Mouse (Mus musculus): ENCODE data around the gene Vav3. TPM values are rescaled to one million over a fixed set of nuclear protein-coding genes. Genes with fewer than 3 reads are reported as not detected.
A peak's percentile ranks its signal among the peaks of the same experiment; 100 is the strongest.

Gene Vav3
- polyA plus RNA-seq (2015; fragmentation: Nextera tagmentation; extraction: Ambion mirVana): 28.0 and 28.3 TPM in 2 replicates

DNA sequence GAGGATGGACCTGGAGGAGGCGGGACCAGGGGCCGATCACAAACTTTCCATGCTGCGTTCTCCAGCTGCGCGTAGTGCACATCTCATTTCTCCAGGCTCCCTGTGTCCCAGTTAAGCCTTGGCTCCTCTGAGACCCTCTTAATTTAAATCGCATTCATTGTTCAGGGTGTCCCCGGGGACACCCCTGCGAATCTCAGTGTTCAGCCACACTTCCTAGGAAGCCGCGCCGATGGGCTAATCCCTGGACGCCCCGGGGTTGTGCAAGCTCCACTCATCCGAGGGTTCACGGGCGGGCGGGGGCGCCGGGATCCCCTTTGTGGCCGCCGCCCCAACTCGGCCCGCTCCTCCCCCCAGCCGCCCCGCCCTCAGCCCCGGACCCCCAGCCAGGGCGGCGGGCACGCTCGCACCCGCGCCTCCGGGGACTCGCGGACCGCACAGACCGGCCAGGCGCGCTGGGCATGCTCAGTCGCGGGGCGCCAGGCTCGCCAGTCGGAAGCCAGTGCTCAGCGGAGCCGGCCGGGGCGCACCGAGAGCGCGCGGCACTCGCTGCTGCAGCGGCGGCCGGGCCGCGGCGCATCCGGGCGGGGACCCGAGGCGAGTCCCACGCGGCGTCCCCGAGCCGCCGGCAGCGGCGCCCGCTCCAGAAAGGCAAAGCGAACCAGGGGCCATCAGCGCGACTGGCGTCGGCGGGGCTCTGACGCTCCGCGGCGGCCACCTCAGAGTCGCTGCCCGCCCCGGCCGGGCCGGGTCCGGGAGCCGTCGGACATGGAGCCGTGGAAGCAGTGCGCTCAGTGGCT, at the start of gene Vav3:
TSS of gene Vav3 (plus strand) at position 380 of the 797 bp plus-strand sequence.
- no peaks in the 10 kb centered on the region for H3K9me3 ChIP-seq (replicated peaks; ENCODE audit: low read length)
- no peaks in the 10 kb centered on the region; the same call in 1 of the 2 replicates for H3K27me3 ChIP-seq (ENCODE audit: insufficient read depth, low read length)
- H3K4me1 ChIP-seq (replicated peaks; ENCODE audit: insufficient read depth, low read length): no peaks in the 10 kb centered on the region; the same call in 1 of the 2 replicates
- peak within 1 kb of the TSS; percentile 80 for H3K27ac ChIP-seq
- no peaks in the 10 kb centered on the region for H3K36me3 ChIP-seq (ENCODE audit: insufficient read depth, low read length)
- WGBS: under 1% methylated on average over 87 of the region's 92 CpGs
- H3K9ac ChIP-seq (ENCODE audit: low read depth, low read length): peak within 1 kb of the TSS; percentile 58
- no peak for TF ChIP-seq CTCF (IDR thresholded peaks at IDR 0.05; ENCODE audit: low read depth)
- H3K4me2 ChIP-seq (ENCODE audit: low read length): peak within 1 kb of the TSS; percentile 99
- ATAC-seq (replicated peaks; ENCODE audit: low FRiP score, low read depth) (peak; percentile 85), DNase-seq (ENCODE audit: low spot score) (peak; percentile 54)
- H3K4me3 ChIP-seq (replicated peaks; ENCODE audit: low read depth, low read length): peak within 1 kb of the TSS; percentile 74

DNA sequence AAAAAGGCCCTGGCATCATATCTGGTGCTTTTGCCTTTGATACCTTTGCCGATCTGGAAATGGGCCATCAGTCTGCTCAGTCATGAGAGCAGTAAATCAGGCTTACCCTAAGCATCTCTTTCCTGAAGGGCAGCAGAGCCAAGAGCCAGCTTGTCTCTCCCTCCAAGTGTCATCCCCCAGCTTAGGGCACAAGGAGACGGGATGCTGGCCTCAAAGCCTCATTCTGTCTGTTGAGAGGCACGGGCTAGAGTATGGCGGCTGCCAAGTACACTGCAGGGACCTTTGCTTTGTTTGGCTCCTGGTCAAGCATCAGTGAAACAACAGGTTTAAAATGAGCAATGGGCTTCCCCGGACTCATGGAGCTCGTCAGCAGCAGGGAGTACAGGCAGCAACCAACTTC, 41.6 kb upstream of the Vav3 start:
- Histone ChIP-seq H3K9me3 (replicated peaks; ENCODE audit: low read length) (no peaks in the 10 kb centered on the region), H3K27ac (no peak overlapping the region), H3K4me1 (replicated peaks; ENCODE audit: insufficient read depth, low read length) (no peaks in the 10 kb centered on the region), H3K27me3 (ENCODE audit: insufficient read depth, low read length) (no peaks in the 10 kb centered on the region), H3K36me3 (ENCODE audit: insufficient read depth, low read length) (no peaks in the 10 kb centered on the region), H3K9ac (ENCODE audit: low read depth, low read length) (no peak overlapping the region), H3K4me2 (ENCODE audit: low read length) (no peak overlapping the region), H3K4me3 (replicated peaks; ENCODE audit: low read depth, low read length) (no peak overlapping the region)
- TF ChIP-seq CTCF (IDR thresholded peaks at IDR 0.05; ENCODE audit: low read depth): no peak
- ATAC-seq (replicated peaks; ENCODE audit: low FRiP score, low read depth): no peak
- WGBS: 31% methylated on average over 6 of the region's 6 CpGs
- no peak for DNase-seq (ENCODE audit: low spot score)

DNA sequence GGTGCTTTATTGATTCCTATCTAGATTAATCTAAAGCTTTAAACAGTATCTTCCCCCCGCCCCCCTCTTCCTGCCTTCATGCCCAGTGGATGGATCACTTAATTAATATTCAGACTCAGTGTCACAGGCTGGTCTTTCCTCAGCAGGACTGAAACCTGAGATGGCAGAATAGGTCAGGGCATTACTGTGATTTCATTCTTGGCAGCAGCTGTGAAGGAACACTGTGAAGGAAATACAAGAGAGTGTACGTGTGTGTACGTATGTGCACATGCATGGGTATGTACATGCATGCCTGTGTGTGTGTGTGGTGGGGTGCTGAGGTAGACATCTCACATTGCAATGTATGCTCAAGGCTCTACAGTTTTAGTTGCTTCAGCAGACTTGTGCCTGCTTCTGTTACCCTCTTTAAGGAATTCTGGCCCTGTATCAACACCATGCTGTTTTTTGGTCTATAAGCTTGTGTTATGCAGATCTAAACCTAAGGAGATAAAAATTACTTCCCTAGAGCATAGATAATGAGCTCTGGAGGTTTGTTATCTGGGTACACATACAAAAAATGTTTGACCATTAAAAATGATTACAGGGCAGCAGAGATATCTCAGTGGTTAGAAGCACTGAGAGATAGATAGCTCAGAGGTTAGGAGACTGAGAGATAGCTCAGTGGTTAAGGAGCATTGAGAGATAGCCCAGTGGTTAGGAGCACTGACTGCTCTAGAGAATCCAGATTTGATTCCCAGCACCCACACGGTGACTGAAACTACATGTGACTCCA, 41.0 kb upstream of the Vav3 start:
- Histone ChIP-seq H3K4me2 (ENCODE audit: low read length) (no peak overlapping the region), H3K9me3 (replicated peaks; ENCODE audit: low read length) (no peaks in the 10 kb centered on the region), H3K36me3 (ENCODE audit: insufficient read depth, low read length) (no peaks in the 10 kb centered on the region), H3K4me1 (replicated peaks; ENCODE audit: insufficient read depth, low read length) (no peaks in the 10 kb centered on the region), H3K9ac (ENCODE audit: low read depth, low read length) (no peak overlapping the region), H3K27me3 (ENCODE audit: insufficient read depth, low read length) (no peaks in the 10 kb centered on the region), H3K4me3 (replicated peaks; ENCODE audit: low read depth, low read length) (no peak overlapping the region), H3K27ac (no peak overlapping the region)
- ATAC-seq (replicated peaks; ENCODE audit: low FRiP score, low read depth) (no peak), DNase-seq (ENCODE audit: low spot score) (peak; percentile 21)
- no peak for TF ChIP-seq CTCF (IDR thresholded peaks at IDR 0.05; ENCODE audit: low read depth)
- WGBS: 59% methylated on average over 4 of the region's 4 CpGs

DNA sequence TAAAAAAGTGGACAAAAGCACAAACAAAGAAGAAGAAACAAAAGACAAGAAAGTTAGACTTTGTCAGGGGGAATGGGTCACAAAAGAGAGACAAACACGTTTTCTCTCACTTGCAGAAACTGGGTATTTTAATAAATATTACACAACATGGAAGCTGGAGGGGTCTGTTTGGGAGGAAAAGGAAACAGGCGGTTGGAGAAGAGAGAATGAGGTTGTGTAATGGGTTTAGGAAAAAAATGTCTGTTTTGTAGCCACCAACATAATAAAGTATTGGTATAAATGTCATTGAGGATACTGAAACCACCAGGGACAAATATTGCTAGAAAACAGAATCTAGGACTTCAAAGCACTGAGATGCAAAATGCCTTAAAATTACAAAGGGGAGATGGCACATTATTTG, 38.4 kb upstream of the Vav3 start:
- WGBS: 63% methylated on average over 2 of the region's 2 CpGs

DNA sequence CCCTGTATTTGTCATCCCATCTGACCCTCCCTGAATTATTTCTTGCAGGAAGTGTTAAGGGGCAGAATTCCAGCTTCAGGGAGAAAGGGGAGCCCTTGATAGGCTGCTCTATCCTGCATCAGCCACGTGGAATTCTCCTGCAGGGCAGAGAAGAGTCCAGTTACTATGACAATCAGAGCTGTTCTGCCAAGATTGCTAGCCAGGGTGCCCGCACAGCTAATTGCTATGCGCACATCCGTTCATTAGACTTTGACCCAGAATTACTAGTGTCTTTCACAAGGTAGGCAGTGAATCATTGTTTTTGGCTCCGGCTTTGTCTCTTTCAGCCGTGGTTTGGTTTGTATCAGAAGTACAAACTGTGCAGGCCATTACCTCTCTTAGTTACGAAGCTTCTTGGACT, 33.0 kb upstream of the Vav3 start:
- no peaks in the 10 kb centered on the region for H3K4me1 ChIP-seq (replicated peaks; ENCODE audit: insufficient read depth, low read length)
- WGBS: 66% methylated on average over 7 of the region's 7 CpGs
- H3K27ac ChIP-seq: no peak overlapping the region
- no peak overlapping the region for H3K9ac ChIP-seq (ENCODE audit: low read depth, low read length)
- no peak for TF ChIP-seq CTCF (IDR thresholded peaks at IDR 0.05; ENCODE audit: low read depth)
- no peaks in the 10 kb centered on the region for H3K9me3 ChIP-seq (replicated peaks; ENCODE audit: low read length)
- DNase-seq (ENCODE audit: low spot score): no peak
- peak; percentile 81; the same call in 1 of the 2 replicates for ATAC-seq (replicated peaks; ENCODE audit: low FRiP score, low read depth)
- no peaks in the 10 kb centered on the region for H3K36me3 ChIP-seq (ENCODE audit: insufficient read depth, low read length)
- H3K4me3 ChIP-seq (replicated peaks; ENCODE audit: low read depth, low read length): no peak overlapping the region
- H3K4me2 ChIP-seq (ENCODE audit: low read length): no peak overlapping the region
- H3K27me3 ChIP-seq (ENCODE audit: insufficient read depth, low read length): no peaks in the 10 kb centered on the region

More for the DNA sequence above, 38.4 kb upstream of the Vav3 start:
- Histone ChIP-seq H3K9me3 (replicated peaks; ENCODE audit: low read length) (no peaks in the 10 kb centered on the region), H3K9ac (ENCODE audit: low read depth, low read length) (no peak overlapping the region), H3K36me3 (ENCODE audit: insufficient read depth, low read length) (no peaks in the 10 kb centered on the region), H3K4me2 (ENCODE audit: low read length) (no peak overlapping the region), H3K4me1 (replicated peaks; ENCODE audit: insufficient read depth, low read length) (no peaks in the 10 kb centered on the region), H3K27me3 (ENCODE audit: insufficient read depth, low read length) (no peaks in the 10 kb centered on the region), H3K4me3 (replicated peaks; ENCODE audit: low read depth, low read length) (no peak overlapping the region), H3K27ac (no peak overlapping the region)
- DNase-seq (ENCODE audit: low spot score) (no peak), ATAC-seq (replicated peaks; ENCODE audit: low FRiP score, low read depth) (no peak)
- TF ChIP-seq CTCF (IDR thresholded peaks at IDR 0.05; ENCODE audit: low read depth): no peak

DNA sequence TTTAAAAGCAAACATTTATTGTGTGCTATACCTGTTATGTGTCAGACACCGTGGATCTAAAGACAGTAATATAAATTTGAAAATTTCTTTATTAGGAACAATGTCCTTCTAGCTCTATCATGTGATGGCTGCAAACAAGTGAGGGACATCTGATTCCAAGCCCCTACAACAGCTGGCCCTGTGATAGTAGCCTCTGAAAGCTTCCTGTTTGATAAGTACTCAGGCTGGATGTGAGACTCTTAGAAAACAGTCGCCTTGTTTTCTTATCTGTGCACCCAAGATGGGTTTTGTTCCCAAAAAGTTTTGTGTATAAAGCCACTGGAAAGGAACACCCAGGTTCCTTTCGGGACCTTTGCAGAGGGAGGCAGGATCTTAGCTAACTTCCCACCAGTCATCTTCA, 32.0 kb upstream of the Vav3 start:
- Histone ChIP-seq H3K27ac (no peak overlapping the region), H3K4me2 (ENCODE audit: low read length) (no peak overlapping the region), H3K4me3 (replicated peaks; ENCODE audit: low read depth, low read length) (no peak overlapping the region), H3K9ac (ENCODE audit: low read depth, low read length) (no peak overlapping the region), H3K4me1 (replicated peaks; ENCODE audit: insufficient read depth, low read length) (no peaks in the 10 kb centered on the region), H3K27me3 (ENCODE audit: insufficient read depth, low read length) (no peaks in the 10 kb centered on the region), H3K36me3 (ENCODE audit: insufficient read depth, low read length) (no peaks in the 10 kb centered on the region), H3K9me3 (replicated peaks; ENCODE audit: low read length) (no peaks in the 10 kb centered on the region)
- TF ChIP-seq CTCF (IDR thresholded peaks at IDR 0.05; ENCODE audit: low read depth): no peak
- ATAC-seq (replicated peaks; ENCODE audit: low FRiP score, low read depth) (no peak), DNase-seq (ENCODE audit: low spot score) (no peak)
- WGBS: 75% methylated on average over 3 of the region's 3 CpGs

All from kidney, postnatal 0 days (tissue).